Mouse (Mus musculus) effector memory CD4-positive, alpha-beta T cell, adult 5 months (primary cell): Measurements from ENCODE around the gene Abcc4. TPM values are rescaled to one million over a fixed set of nuclear protein-coding genes. Genes with fewer than 3 reads are reported as not detected.

Source experiments
- polyA plus RNA-seq: library from polyadenylated mRNA; unstranded; fragments of 100-300 nt; shearing (Covaris generic); gene quantifications from one replicate; pipeline ENCODE4 v1.2.1, GENCODE M21; 2017

Gene Abcc4
- polyA plus RNA-seq, result 19.8 TPM

GRCm38 (mm10) chr14:118705808-118706731 is at the start of gene Abcc4:
Gene Abcc4 (minus strand): TSS chr14:118706219.

Other genes starting within 250 kb of the Abcc4 start
- not detected for gene Cldn10, start 81.7 kb upstream of the Abcc4 start, polyA plus RNA-seq
- gene Dzip1, start 219.2 kb upstream of the Abcc4 start, polyA plus RNA-seq, result 20.1 TPM
- gene Dnajc3, start 231.8 kb upstream of the Abcc4 start, polyA plus RNA-seq, result 72.5 TPM